Mouse (Mus musculus): ENCODE results near the gene Wipf3. TPM values are rescaled to one million over a fixed set of nuclear protein-coding genes. Genes with fewer than 3 reads are reported as not detected.

The Wipf3 gene
- polyA plus RNA-seq, 1 experiment: 0.29 TPM

GRCm38 (mm10) chr6:54464926-54465325 lies 35.5 kb downstream of the Wipf3 start:
- H3K4me3 ChIP-seq: no peak overlapping the region
- no peaks in the 10 kb centered on the region for H3K36me3 ChIP-seq (ENCODE audit: control insufficient read depth, insufficient read depth)
- H3K79me2 ChIP-seq (ENCODE audit: control insufficient read depth, insufficient read depth): no peaks in the 10 kb centered on the region
- H3ac ChIP-seq (ENCODE audit: control insufficient read depth, insufficient read length): no peak overlapping the region
- H3K27me3 ChIP-seq (ENCODE audit: control insufficient read depth, insufficient read depth, insufficient read length): peaks cover 26% of the 10 kb centered on the region
- TF ChIP-seq REST (IDR thresholded peaks at IDR 0.05; ENCODE audit: insufficient read depth, insufficient read length) (no peak), TCF3 (IDR thresholded peaks at IDR 0.05; ENCODE audit: insufficient read length, low read depth) (no peak), MYOD1 (IDR thresholded peaks at IDR 0.05; ENCODE audit: control insufficient read depth in 1 of 3, insufficient read length in 2 of 3, low read depth in 2 of 3) (no peak), POLR2AphosphoS2 (IDR thresholded peaks at IDR 0.05; ENCODE audit: insufficient read length, low read depth) (no peak), TCF12 (IDR thresholded peaks at IDR 0.05; ENCODE audit: insufficient read depth, poor library complexity, severe bottlenecking) (no peak), MYOG (IDR thresholded peaks at IDR 0.05; ENCODE audit: control insufficient read depth in 1 of 3, insufficient read depth in 1 of 3, insufficient read length in 2 of 3, low read depth in 2 of 3) (no peak), USF1 (IDR thresholded peaks at IDR 0.05; ENCODE audit: low read depth) (no peak), E2F4 (IDR thresholded peaks at IDR 0.05; ENCODE audit: insufficient read depth) (no peak), CEBPB (IDR thresholded peaks at IDR 0.05; ENCODE audit: insufficient read depth, poor library complexity, severe bottlenecking) (no peak), MAX (IDR thresholded peaks at IDR 0.05; ENCODE audit: low read depth) (no peak), SRF (IDR thresholded peaks at IDR 0.05; ENCODE audit: control insufficient read depth, insufficient read length, low read depth) (no peak), POLR2A (IDR thresholded peaks at IDR 0.05; ENCODE audit: insufficient read length, low read depth) (no peak)
- H3K4me2 ChIP-seq (ENCODE audit: low read depth): no peak overlapping the region

GRCm38 (mm10) chr6:54467371-54467770 lies 38.0 kb downstream of the Wipf3 start:
- TF ChIP-seq MYOD1 (IDR thresholded peaks at IDR 0.05; ENCODE audit: control insufficient read depth in 1 of 3, insufficient read length in 2 of 3, low read depth in 2 of 3) (peak in 1 of 3 experiments; percentile 19), MAX (IDR thresholded peaks at IDR 0.05; ENCODE audit: low read depth) (no peak), MYOG (IDR thresholded peaks at IDR 0.05; ENCODE audit: control insufficient read depth in 1 of 3, insufficient read depth in 1 of 3, insufficient read length in 2 of 3, low read depth in 2 of 3) (peak in 1 of 3 experiments; percentile 16)
- no peak overlapping the region for H3K4me2 ChIP-seq (ENCODE audit: low read depth)

GRCm38 (mm10) chr6:54471866-54472265 lies 42.5 kb downstream of the Wipf3 start:
- H3K36me3 ChIP-seq (ENCODE audit: control insufficient read depth, insufficient read depth): no peaks in the 10 kb centered on the region
- H3ac ChIP-seq (ENCODE audit: control insufficient read depth, insufficient read length): no peak overlapping the region
- H3K27me3 ChIP-seq (ENCODE audit: control insufficient read depth, insufficient read depth, insufficient read length): peaks cover 7% of the 10 kb centered on the region
- H3K4me2 ChIP-seq (ENCODE audit: low read depth): no peak overlapping the region
- H3K79me2 ChIP-seq (ENCODE audit: control insufficient read depth, insufficient read depth): no peaks in the 10 kb centered on the region
- TF ChIP-seq SRF (IDR thresholded peaks at IDR 0.05; ENCODE audit: control insufficient read depth, insufficient read length, low read depth): no peak
- no peak for TF ChIP-seq MAX (IDR thresholded peaks at IDR 0.05; ENCODE audit: low read depth)
- no peak for TF ChIP-seq TCF12 (IDR thresholded peaks at IDR 0.05; ENCODE audit: insufficient read depth, poor library complexity, severe bottlenecking)
- no peak for TF ChIP-seq REST (IDR thresholded peaks at IDR 0.05; ENCODE audit: insufficient read depth, insufficient read length)
- TF ChIP-seq POLR2A (IDR thresholded peaks at IDR 0.05; ENCODE audit: insufficient read length, low read depth): no peak
- no peak for TF ChIP-seq MYOG (IDR thresholded peaks at IDR 0.05; ENCODE audit: control insufficient read depth in 1 of 3, insufficient read depth in 1 of 3, insufficient read length in 2 of 3, low read depth in 2 of 3)
- H3K4me3 ChIP-seq: no peak overlapping the region

More at GRCm38 (mm10) chr6:54467371-54467770, 38.0 kb downstream of the Wipf3 start:
- no peak overlapping the region for H3K4me3 ChIP-seq
- H3ac ChIP-seq (ENCODE audit: control insufficient read depth, insufficient read length): no peak overlapping the region
- H3K79me2 ChIP-seq (ENCODE audit: control insufficient read depth, insufficient read depth): no peaks in the 10 kb centered on the region
- peaks cover 26% of the 10 kb centered on the region for H3K27me3 ChIP-seq (ENCODE audit: control insufficient read depth, insufficient read depth, insufficient read length)
- H3K36me3 ChIP-seq (ENCODE audit: control insufficient read depth, insufficient read depth): no peaks in the 10 kb centered on the region

GRCm38 (mm10) chr6:54472846-54473715 lies 43.7 kb downstream of the Wipf3 start:
- Histone ChIP-seq H3K27me3 (ENCODE audit: control insufficient read depth, insufficient read depth, insufficient read length) (peaks cover 14% of the 10 kb centered on the region), H3K79me2 (ENCODE audit: control insufficient read depth, insufficient read depth) (no peaks in the 10 kb centered on the region), H3ac (ENCODE audit: control insufficient read depth, insufficient read length) (no peak overlapping the region), H3K4me3 (no peak overlapping the region), H3K4me2 (ENCODE audit: low read depth) (no peak overlapping the region), H3K36me3 (ENCODE audit: control insufficient read depth, insufficient read depth) (no peaks in the 10 kb centered on the region)
- no peak for TF ChIP-seq MYOG (IDR thresholded peaks at IDR 0.05; ENCODE audit: control insufficient read depth in 1 of 3, insufficient read depth in 1 of 3, insufficient read length in 2 of 3, low read depth in 2 of 3)
- no peak for TF ChIP-seq SRF (IDR thresholded peaks at IDR 0.05; ENCODE audit: control insufficient read depth, insufficient read length, low read depth)
- no peak for TF ChIP-seq REST (IDR thresholded peaks at IDR 0.05; ENCODE audit: insufficient read depth, insufficient read length)
- TF ChIP-seq POLR2A (IDR thresholded peaks at IDR 0.05; ENCODE audit: insufficient read length, low read depth): no peak
- no peak for TF ChIP-seq TCF3 (IDR thresholded peaks at IDR 0.05; ENCODE audit: insufficient read length, low read depth)

DNA sequence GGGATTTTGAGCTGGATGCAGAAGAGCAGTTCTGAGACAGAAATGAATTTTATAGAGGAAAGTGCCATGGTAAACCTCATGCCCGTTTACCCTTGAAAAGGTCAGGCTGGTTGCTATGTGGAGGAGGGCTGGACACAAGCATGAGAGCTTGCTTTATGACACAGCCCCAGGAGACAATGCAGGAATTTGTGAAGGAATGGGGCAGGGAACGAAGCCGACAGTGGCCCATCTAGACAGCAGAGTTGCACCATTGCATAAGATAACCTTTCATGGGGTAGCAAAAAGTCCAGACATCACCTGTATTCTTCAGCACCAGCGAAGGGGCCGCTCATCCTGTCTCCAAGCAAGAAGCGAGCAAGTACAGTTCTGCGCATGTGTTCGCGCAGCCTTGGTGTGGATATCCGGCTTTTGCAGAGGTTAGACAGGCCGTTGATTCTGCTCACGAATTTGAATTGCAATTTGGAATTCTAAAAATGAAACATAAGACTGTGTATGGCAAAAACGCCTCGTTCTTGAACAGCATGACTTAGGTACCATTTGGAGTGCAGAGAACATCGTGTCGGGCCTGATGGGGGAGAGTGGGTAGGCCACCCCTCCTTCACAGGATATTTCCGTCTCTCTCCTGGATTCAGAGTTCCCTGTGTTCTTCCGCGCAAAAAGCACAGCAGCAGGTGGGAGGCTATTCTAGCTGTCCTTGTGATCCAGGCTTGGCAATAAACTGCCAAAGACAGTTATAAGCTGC lies 46.7 kb downstream of the Wipf3 start:
- H3K27me3 ChIP-seq (ENCODE audit: control insufficient read depth, insufficient read depth, insufficient read length): peaks cover 21% of the 10 kb centered on the region
- no peak overlapping the region for H3ac ChIP-seq (ENCODE audit: control insufficient read depth, insufficient read length)
- no peaks in the 10 kb centered on the region for H3K36me3 ChIP-seq (ENCODE audit: control insufficient read depth, insufficient read depth)
- no peak overlapping the region for H3K4me3 ChIP-seq
- TF ChIP-seq SRF (IDR thresholded peaks at IDR 0.05; ENCODE audit: control insufficient read depth, insufficient read length, low read depth): no peak
- no peak overlapping the region for H3K4me2 ChIP-seq (ENCODE audit: low read depth)
- no peaks in the 10 kb centered on the region for H3K79me2 ChIP-seq (ENCODE audit: control insufficient read depth, insufficient read depth)
